Mouse (Mus musculus): ENCODE results near the gene Tmem117.
A peak's percentile ranks its signal among the peaks of the same experiment; 100 is the strongest.

Tmem117 gene

DNA sequence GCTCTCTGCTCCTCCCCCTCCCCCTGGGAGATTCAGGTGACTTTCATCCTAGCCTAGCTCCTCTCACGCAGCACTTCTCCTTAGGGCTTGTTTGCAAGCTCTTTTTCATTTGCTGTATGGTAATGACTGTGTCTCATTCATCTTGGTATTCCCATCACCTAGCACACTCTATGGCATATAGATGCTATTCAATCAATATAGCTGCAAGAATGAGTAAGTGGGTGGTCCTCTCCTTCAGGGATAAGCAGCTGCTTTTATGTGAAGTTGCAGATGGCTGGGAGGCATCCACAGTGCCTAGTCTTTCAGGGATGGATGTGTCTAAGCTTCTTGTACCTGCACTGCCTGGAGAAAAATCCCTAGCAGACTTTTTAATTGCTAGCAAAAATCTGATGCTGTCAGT, 235.1 kb downstream of the Tmem117 start:
- ATAC-seq (ENCODE audit: insufficient number of reproducible peaks, low FRiP score, low TSS enrichment): peak; percentile 40; the same call in 1 of the 2 replicates

DNA sequence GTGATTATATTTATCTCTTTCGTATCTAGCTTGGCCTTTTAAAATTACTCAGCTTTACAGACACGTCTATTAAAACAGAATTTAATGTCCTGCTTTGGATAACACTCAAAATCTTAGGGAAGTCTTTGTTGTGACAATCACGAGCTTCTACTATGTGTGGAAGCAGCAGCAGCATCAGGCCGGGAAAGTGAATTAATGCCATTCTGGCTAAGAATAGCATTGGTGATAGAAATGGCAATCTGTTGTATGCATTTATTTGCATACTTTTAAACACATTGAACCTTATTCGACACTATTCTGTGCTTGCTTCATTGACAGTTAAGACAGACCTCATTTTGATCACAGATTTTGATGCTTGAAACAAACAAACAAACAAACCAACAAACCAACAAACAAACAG, 239.3 kb downstream of the Tmem117 start:
- ATAC-seq (ENCODE audit: insufficient number of reproducible peaks, low FRiP score, low TSS enrichment): no peak

DNA sequence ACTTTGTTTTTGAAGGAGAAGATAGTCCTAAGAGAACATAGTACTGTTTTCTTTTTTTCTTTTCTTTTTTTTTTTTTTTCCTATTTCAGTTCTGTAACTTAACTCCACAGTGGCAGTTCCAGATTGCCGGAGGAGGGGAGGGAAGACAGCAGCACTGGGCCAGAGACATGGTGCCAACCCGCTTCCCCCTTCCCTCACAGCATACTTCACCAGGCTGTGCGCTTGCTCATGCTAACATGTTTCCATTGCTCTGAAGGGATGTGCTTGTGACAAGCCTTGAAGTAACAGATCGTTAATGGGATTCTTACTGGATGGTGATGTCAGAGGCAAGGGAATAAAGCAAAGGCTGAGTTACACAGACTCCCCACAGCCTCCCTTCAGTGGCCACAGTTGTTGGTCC, 256.0 kb downstream of the Tmem117 start:
- ATAC-seq (ENCODE audit: insufficient number of reproducible peaks, low FRiP score, low TSS enrichment): no peak

DNA sequence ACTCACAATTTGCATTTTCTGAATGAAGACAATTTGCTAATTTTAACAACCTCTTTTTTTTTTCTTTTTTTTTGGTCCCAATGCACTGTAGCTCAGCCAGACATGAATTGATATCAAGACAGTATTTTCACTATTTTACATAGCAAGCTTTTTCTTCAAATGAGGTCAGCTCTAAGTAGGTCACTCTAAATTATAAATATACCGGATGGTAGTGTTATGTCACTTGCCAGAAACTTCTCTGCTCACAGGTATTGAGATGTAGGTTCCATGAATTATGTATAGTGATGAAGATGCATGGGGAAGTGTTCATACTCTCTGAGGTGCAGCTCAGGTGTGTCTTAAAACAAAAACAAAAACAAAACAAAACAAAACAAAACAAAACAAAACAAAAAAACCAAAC, 264.2 kb downstream of the Tmem117 start:
- peak; percentile 51 for ATAC-seq (ENCODE audit: insufficient number of reproducible peaks, low FRiP score, low TSS enrichment)

DNA sequence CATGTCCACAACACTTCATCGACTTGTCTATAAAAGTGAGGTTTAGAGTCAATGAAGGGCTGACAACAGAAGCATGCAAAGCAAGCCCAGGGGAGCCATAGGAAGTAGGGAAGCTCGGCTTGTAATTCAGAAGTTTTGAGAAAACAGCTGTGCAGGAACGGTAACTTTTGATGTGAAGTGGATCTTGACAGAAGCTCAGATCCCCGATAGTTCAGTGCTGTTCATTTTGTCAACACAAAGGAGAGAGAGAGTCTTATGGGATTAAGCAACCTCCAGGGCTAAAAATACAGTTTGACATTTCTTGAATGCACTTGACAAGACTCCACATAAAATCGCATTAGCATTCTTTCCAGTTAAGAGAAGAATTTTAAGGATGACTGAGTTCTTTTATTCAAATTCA, 265.1 kb downstream of the Tmem117 start:
- ATAC-seq (ENCODE audit: insufficient number of reproducible peaks, low FRiP score, low TSS enrichment): no peak

DNA sequence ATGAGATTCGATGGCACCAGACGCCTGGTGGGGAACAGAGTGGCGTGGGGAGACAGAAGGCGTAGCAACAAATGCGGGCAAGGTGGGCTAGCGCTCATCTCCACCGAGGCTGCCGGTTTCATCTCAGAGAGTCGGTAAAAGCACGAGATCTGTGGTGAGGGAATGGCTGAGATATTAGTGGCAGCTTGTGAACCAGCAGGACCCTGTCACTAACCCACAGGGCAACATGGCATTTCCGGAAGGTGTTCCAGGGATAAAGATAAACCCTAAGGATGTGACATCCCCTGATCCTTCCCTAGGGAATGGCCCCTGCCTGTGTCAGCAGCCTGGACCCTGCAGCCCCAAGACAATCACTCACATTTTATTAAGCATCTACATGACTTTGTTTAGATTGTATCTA, 266.6 kb downstream of the Tmem117 start:
- ATAC-seq (ENCODE audit: insufficient number of reproducible peaks, low FRiP score, low TSS enrichment): peak; percentile 96

DNA sequence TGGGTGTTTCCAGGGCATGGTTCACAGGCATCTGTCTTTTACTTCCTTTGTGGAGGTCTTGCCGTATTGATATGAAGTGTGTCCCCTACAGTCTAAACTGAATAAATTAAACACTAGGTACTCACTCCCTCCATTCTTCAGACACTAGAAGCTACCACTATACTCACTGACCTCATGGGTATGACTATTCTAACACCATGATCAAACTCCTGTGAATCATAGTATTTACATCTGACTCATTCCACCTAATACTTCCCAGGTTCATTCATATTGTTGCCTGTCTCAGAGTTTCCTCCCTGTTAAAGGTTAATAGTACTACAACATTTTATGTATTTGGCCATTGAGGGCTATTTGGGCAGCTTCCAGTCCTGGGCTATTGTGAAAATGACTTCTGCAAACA, 274.2 kb downstream of the Tmem117 start:
- ATAC-seq (ENCODE audit: insufficient number of reproducible peaks, low FRiP score, low TSS enrichment): no peak

DNA sequence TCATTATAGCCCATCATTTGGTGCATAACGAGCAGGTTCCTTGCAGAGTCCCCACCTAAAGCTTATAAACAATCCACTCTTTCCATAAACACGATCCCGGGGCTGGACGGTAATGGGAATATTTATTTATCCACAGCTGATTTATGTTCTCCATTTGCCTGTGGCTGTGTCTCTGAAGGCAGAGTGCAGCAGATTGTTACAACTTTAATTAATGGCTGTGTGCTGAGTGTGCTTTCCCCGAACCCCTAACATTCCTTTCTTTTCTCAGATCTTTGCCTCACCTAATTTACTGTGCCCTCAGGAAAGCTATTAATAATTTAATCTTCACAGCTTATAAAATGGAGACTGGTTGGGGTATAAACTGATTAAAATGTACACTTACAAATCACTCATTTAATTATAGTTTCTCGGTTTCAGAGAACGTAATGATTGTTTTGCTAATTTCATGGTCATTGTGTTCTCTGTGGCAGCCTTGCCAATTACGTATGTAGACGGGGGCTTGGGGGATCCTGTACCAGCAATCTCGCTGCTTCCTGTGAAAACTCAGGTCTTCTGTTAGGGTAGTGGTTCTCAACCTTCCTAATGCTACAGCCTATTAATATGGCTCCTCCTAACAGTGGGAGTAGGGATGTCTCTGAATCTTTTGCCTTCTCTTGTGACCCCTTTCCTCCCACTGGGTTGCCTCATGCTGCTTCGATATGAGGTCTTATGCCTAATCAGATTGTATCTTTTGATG, 275.8 kb downstream of the Tmem117 start:
- no peak for ATAC-seq (ENCODE audit: insufficient number of reproducible peaks, low FRiP score, low TSS enrichment)

DNA sequence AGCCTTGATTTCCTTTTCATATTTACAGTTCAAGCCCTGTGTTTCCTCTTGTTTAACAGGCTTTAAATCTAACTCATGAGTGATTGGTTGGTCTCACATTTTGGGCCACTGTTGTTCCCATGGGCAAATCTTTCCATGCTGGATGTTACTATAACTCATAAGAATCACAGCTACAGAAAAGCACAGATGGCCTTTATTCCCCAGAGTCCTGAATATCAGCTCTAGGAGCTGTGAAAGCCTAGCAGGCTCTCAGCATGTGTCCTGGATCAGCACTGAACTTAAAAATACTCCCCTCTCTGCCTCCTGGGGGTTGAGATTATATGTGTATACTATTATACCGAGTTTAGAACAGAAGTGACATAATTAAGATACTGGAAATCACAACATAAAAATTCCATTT, 292.6 kb downstream of the Tmem117 start:
- no peak for ATAC-seq (ENCODE audit: insufficient number of reproducible peaks, low FRiP score, low TSS enrichment)

DNA sequence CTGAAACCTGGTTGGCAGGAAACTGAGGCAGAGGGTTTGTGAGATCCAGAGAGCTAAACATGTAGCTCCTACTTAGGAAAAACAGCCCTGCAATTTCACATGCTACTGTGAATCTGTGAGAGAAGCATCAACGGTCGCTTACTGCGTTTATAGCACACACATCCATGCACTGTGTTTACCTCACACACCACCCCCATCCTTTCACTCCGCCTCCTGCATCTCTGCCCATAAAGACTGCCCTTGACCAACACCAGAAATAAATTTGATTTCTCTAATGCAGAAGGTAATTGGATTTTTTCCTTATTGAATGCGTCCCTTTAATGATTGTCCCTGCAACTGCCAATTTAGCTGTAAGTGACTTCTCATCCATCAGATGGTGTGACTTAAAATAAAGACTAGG, 299.0 kb downstream of the Tmem117 start:
- no peak for ATAC-seq (ENCODE audit: insufficient number of reproducible peaks, low FRiP score, low TSS enrichment)

DNA sequence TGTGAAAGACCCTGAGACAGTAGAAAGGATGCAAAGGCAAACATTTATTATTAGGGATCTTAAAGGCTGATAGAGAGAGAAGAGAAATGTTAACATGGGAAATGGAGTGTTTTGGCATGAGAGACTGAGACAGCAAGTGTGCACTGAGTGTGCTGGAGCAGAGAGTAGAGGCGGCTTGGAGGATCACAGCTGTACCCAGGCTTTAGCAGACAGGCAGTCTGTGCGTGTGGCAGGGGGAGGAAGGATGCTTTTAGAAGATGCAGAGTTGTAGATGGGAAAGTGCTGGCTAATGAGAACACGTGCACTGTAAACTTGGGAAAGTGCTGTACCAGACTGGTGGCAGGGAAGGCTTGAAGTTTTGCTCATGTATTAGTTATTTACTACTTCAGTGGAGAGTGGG, 301.7 kb downstream of the Tmem117 start:
- ATAC-seq (ENCODE audit: insufficient number of reproducible peaks, low FRiP score, low TSS enrichment): no peak

DNA sequence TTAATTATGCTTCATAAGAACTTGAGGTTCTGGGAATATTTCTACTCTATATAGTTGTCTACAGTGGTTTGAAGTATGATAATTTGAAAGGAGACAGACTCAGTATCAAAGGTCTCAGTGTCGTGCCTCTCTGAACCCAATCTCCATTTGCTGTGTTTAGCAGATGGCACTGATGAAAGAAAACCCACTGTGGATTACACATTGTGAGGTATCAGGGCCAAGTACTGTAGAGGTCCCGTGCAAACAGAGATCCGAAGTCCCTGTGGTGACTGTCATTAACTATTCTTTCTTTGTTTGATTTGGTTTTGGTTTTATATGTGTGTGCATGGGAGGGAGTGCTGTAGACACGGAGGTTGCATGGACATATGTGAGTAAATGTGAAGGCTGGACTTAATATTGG, 304.0 kb downstream of the Tmem117 start:
- no peak for ATAC-seq (ENCODE audit: insufficient number of reproducible peaks, low FRiP score, low TSS enrichment)

DNA sequence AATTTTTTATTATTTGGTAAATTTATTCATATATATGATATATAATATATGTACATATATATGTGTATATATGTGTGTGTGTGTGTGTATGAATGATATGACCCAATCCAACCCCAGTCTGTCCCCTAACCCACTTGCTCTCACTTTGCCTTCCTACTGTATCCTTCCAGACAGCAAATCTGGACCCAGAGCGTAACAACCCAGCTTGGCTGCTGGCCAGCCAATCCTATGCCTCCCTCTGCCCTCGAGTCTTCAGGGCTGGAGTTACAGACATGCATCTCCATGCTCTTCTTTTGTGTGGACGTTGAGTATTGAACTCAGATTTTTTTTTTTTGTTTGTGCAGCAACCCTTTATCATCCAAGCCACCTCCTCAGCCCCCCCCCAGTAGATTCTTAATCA, 304.4 kb downstream of the Tmem117 start:
- ATAC-seq (ENCODE audit: insufficient number of reproducible peaks, low FRiP score, low TSS enrichment): no peak

DNA sequence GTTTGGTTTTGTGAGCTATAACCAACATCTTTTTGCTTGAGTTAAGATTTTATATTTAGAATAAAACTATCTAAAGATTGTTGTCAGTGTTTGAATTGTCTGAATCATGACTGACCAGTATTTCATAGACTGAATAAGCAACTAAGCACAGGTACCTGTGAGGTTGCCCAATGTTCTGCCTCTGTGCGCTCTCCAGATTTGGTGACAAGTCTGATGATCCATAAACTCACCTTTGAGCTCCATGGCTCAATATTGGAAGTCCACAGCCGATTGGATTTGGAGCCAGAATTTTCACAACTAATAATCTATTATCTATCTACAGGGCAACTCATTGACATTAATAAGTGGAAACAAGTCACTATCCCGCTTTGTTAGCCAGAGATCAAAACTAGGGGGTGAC, 312.9 kb downstream of the Tmem117 start:
- ATAC-seq (ENCODE audit: insufficient number of reproducible peaks, low FRiP score, low TSS enrichment): no peak

DNA sequence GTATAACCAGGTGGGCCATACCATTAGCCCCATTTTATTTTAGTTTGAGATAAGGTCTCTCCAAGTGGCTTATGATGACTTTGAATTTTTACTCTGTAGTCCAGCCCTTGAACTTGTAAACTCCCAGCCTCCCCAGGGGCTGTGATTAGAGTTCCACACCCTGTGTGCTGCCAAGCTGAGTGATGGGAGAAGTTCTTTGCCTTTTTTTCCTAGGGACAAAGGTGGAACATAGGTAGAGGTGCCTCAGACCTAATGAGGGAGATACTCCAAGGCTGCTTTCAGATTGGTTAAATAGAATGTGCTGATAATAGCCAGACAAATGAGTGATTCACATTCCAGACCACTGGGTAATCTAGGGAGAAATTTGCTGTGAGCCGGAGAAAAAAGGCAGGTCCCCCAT, 313.4 kb downstream of the Tmem117 start:
- ATAC-seq (ENCODE audit: insufficient number of reproducible peaks, low FRiP score, low TSS enrichment): no peak

DNA sequence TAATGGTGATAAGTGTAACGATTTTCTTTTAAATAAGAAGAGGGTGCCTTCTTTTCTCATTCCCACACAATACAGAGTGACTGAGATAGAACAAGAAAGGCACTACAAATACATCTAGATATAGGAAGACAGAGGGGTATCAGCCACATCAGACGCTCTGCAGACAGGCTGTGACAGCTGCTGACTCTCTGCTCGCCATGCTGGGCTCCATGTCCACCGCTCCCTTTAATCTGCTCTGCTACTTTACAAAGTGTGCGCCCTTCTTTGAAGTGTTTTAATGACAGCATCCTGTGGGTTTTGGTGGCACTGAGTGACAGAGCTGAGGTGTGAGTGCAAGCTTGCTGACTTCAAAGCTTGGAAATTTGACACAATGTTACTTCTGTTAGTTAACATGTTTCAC, 314.9 kb downstream of the Tmem117 start:
- ATAC-seq (ENCODE audit: insufficient number of reproducible peaks, low FRiP score, low TSS enrichment): no peak

DNA sequence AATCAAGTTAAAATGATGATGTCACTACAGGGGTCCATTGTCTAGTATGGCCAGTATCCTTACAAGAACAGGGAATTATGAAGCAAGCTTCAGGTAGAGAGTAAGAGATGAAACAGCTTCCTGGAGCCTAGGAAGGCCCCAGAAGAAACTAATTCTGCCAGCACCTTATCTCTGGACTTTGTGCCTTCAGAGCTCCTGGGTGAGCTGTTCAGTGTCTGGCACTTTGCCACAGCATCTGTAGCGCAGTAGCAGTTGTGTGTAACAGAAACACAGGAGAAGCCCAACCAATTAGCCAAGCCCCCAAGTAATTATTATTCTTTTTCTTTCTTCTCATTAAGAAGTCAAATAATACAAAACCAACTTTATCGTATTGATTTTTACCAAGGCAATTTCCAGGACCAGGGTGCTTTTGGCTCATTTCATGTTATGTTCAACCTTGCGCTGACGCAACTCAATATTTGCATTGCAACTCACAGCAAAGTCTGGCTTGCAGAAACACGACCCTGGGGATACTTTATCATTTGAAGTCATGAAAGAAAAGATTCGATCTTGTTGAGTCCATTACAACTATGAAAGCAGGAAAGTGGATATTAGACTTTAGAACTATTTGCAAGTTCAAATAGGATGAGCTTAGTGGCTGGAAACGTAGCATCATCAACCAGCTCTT, 322.5 kb downstream of the Tmem117 start:
- ATAC-seq (ENCODE audit: insufficient number of reproducible peaks, low FRiP score, low TSS enrichment): no peak

DNA sequence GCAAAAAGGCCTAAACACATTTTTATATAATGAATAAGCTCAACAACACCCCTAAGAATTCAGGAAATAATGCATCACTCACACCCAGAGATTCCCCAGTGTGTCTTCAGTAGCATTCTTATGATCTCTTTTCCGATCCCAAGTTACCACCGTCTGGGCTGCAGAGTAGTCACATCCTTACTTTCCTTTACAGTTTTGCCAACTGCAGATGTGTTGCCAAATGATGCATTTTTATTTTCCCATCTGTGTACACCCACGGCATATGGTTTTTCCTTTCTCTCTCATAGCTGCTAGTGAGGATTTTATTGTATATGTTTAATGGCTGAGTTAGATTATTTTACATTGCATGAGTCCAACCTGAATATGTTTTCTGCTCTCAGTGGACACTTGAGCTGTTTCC, 327.7 kb downstream of the Tmem117 start:
- no peak for ATAC-seq (ENCODE audit: insufficient number of reproducible peaks, low FRiP score, low TSS enrichment)

DNA sequence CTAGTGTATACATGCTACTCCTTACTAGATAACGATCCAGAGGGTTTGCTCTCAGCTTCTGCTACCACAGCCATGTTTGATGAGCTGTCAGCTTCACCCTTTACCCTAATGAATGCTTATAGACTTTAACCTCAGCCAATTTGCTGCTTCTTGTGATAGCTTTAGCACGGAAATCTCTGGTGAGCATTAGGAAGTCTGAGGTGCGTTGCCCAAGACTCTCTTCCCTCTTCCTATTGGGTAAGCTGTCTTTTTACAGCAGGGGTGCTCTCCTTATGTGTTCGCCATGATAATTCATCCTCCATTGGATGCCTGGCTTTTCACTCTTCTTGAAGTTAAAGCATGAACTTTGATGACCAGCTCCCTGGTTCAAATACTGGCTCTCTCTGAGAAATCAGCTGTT, 328.2 kb downstream of the Tmem117 start:
- no peak for ATAC-seq (ENCODE audit: insufficient number of reproducible peaks, low FRiP score, low TSS enrichment)

DNA sequence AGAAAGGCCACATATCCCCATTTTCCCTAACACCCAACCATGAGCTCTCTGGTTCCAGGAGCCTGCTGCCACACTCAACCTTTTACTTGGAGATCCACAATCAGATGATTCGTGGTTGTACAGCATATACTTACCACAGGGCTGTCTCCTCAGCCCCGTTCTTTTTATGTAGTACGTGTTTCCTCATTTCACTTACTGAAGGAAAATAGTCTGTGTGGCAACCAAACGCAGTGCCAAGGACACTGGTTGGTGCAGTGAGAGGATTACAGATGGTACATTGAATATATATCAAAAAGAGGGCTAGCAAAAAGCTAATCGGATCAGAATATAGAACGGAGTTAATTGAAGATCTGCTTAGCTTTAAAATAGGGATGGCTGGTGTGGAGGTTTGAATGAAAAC, 338.0 kb downstream of the Tmem117 start:
- ATAC-seq (ENCODE audit: insufficient number of reproducible peaks, low FRiP score, low TSS enrichment): no peak

DNA sequence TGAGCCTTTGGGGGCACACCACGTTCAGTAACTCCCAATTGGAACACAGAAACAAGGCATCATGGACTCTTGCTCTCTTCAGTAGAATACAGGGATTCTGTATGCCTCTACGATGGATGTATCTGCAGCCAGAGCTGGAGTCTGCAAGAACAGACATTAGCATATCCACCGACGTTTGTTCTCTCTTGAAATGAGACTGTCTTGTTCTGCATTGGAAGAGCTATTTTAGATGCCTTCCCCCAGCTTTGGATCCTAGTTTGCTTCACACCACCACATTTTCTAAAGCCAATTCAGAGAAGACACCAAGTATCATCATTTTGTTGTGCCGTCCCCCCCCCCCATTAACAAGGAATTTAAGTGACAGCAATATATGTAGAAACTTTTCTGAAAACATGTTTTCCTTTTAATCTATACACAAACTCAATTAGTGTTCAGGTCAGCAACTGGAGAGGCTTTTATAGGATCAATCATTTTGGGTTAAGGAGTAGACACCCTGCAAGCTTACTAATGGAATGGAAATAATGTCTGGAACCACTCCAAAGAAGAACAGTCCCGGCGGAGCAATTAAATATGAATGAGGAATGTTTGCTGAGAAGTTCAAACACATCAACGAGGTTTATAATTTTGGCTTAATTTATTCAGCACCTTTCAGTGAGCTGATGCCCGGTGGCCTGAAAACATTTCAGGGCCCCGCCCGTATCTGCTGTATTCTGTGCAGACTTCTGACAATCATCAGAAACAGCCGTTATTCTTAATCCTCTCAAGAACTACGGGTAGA, 339.6 kb downstream of the Tmem117 start:
- no peak for ATAC-seq (ENCODE audit: insufficient number of reproducible peaks, low FRiP score, low TSS enrichment)

DNA sequence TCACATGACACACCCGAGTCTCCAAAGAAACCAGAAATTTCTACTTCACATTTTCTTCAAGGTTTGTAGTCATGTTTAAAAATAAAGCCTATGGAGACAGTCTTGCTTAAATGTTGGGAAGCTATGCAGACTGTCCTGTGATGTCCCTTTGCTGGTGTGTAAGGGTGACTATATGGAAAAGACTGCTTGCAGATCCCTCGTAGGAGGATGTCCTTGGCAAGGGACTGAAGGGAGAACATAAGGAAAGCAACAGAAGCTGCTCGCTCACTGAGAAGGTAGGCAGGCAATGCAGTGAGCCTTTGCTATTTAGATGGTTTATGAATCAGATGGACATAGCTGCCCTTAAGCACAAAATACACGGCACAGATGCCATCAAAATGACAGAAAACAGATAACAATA, 352.8 kb downstream of the Tmem117 start:
- ATAC-seq (ENCODE audit: insufficient number of reproducible peaks, low FRiP score, low TSS enrichment): no peak

Measured in cerebellum, adult (tissue).